Mouse (Mus musculus) bone marrow, adult 2 months (tissue): ENCODE measurements around the gene Pxdc1. TPM values are rescaled to one million over a fixed set of nuclear protein-coding genes. Genes with fewer than 3 reads are reported as not detected.

Experiments
- H3K27ac ChIP-seq: fragments of 200-500 bp; 2 replicates; pipeline ENCODE4 v1.5.1; 2012; ENCODE audit warnings: low read depth, mild to moderate bottlenecking, control low read depth, inconsistent platforms, low read length; ENCODE audit not compliant: control insufficient read depth, poor library complexity, insufficient read depth
- H3K4me1 ChIP-seq: fragments of 200-500 bp; 2 replicates; pipeline ENCODE4 v1.6.1; 2011; ENCODE audit warnings: low read length; ENCODE audit not compliant: control insufficient read depth, insufficient read depth
- H3K4me3 ChIP-seq: fragments of 200-500 bp; replicated peaks from 2 replicates; pipeline ENCODE3; 2011; ENCODE audit warnings: mild to moderate bottlenecking, low read depth, low read length, control low read depth; ENCODE audit not compliant: control insufficient read depth
- CTCF ChIP-seq: fragments of 200-500 bp; IDR thresholded peaks from 2 replicates; pipeline ENCODE4 v1.5.1; 2011; ENCODE audit warnings: low read length, control low read depth; ENCODE audit not compliant: control insufficient read depth, insufficient read depth
- POLR2A ChIP-seq: fragments of 200-500 bp; IDR thresholded peaks from 2 replicates; pipeline ENCODE4 v1.6.1; 2011; ENCODE audit warnings: low read depth, mild to moderate bottlenecking, control low read depth, low read length, borderline replicate concordance; ENCODE audit not compliant: control insufficient read depth
- WGBS: fragments of 180-500 bp; shearing (Covaris S2); methylation state at CpG from one replicate; pipeline ENCODE4 v1.1.7; 2018; 5-methylcytosine and 5-hydroxymethylcytosine counted together
- polyA plus RNA-seq: library from polyadenylated mRNA; stranded (reverse); fragments of >200 nt; gene quantifications from 2 replicates; pipeline ENCODE4 v1.2.4, GENCODE M21; 2011; ENCODE audit warnings: low replicate concordance; ENCODE audit not compliant: missing spikeins, insufficient read depth, insufficient read length

Gene Pxdc1
- polyA plus RNA-seq, 1 experiment = 5.0 TPM

DNA sequence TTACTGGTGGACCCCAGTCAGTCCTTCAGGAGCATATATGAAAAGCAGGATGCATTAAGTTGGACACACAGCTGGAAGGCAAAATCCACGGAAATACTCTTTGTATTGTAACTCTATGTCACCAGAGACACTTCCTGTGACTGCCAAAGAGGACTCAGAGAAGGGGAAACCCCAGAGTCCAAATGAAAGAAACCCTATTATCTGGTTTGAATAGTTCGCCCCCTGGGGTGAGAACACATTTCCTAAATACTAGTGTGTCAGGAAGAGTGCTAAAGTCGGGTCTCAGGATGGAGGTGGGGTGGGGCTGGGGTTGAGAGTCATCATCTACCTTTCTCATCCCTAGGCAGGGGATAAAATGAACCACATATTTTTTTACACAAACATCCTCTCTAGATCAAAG, 25.8 kb downstream of the Pxdc1 start:
- TF ChIP-seq POLR2A = no peak
- TF ChIP-seq CTCF = no peak
- H3K4me1 ChIP-seq = no peaks in the 10 kb centered on the region
- no peak overlapping the region for H3K27ac ChIP-seq
- 7% methylated on average over 3 of the region's 3 CpGs for WGBS
- H3K4me3 ChIP-seq = no peak overlapping the region

DNA sequence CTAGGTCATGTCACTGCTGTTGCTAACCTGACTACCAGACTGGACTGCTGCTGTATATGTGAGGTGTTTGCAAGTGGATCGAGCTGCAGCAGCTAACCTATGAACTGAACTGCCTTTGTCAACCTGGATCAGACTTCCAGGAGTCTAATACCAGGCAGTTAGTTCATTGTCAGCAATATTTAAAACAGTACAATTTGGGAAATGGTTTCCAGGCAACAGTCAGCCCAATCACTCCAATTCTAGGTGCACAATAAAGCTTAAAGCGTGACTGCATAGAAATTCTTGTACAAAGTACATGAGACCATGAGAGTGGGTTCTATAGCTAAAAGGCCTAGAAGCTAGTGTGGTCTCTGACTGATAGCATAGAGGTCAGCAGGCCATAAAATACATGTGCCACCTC, 28.9 kb downstream of the Pxdc1 start:
- no peak for TF ChIP-seq CTCF
- TF ChIP-seq POLR2A = no peak
- no peak overlapping the region for H3K27ac ChIP-seq
- H3K4me3 ChIP-seq = no peak overlapping the region
- WGBS = 82% methylated on average over 2 of the region's 2 CpGs
- H3K4me1 ChIP-seq = no peaks in the 10 kb centered on the region

DNA sequence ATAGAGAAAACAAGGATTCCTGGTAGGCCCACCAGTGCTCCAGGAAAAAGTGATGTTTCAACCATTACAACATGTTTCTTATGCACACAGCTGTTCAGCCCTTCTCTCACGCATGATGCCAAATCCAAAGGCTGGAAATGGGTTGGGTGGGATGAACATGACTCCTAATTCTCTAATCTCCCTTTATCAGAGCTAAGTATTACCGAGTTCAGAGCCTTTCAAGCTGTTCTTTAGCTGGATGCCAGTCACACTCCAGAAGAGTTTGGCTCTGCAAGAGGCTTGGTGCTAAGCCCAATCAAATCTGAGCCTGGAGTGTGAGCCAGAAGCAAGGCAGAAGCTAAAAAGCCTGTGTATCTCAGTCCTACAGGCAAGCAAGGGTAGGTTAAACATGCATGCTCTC, 40.9 kb downstream of the Pxdc1 start:
- TF ChIP-seq CTCF = no peak
- TF ChIP-seq POLR2A = no peak
- WGBS = 74% methylated on average over 2 of the region's 2 CpGs
- H3K4me3 ChIP-seq = no peak overlapping the region
- H3K4me1 ChIP-seq = no peaks in the 10 kb centered on the region
- no peak overlapping the region for H3K27ac ChIP-seq

DNA sequence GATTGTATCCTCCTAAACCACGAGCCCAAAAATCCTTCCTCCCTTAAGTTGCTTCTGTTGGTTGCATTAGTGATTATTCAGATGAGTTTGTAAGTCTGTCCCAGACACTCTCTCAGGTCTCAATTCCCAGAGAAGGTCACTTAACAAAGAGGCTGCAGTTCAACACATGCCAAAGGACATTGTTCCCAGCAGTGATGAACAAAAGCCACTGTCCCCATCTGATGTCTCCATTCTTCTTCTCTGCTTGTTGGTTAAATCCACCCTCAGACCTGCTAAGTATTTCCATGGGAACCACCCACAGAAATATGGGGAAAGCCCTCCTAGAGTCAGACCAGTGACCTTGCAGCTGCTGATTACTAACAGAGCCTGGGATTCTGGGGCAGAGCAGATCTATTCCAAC, 43.6 kb downstream of the Pxdc1 start:
- H3K4me1 ChIP-seq = no peaks in the 10 kb centered on the region
- TF ChIP-seq POLR2A = no peak
- no peak for TF ChIP-seq CTCF
- no peak overlapping the region for H3K4me3 ChIP-seq
- WGBS = 61% methylated on average over 1 of the region's 1 CpGs
- H3K27ac ChIP-seq = no peak overlapping the region

DNA sequence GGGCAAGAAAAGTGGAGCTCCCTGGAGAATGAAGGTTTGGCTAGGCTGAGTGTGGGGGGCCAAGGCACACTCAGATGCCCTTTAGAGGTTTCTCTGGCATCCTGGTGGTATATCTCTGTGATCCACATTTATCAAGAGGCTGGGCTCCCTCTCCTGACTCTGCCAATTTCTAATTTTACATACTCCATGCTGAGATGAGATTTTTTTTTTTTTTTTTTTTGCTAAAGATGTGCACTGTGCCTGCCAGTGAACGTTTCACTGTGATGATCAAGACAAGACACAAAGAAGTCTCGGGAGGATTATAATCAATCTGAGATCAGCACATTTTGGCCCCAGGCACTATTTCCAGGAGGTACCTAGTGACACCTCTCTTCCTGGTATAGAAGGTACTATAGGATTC, 46.2 kb downstream of the Pxdc1 start:
- Histone ChIP-seq H3K4me3 (no peak overlapping the region), H3K27ac (no peak overlapping the region), H3K4me1 (no peaks in the 10 kb centered on the region)
- 64% methylated on average over 2 of the region's 2 CpGs for WGBS
- no peak for TF ChIP-seq CTCF
- TF ChIP-seq POLR2A = no peak

DNA sequence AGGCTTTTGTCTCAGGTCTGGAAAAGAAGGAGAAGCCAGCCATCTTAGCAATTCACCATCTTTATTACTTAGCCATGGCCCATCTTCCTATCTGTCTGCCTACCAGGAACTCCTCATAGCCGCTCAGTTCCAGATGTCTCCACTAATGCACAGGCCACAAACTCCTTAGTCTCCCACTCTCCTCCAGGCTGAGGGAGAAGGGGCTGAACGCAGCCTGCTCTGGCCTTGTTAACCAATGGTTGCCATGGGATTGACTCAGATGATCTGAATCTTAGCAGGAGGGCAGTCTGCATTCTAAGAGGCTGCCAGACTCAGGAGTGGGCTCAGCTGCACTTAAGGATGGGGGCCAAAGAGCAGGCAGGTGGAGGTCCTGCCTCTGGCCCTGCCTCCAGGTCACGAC, 47.4 kb downstream of the Pxdc1 start:
- WGBS = 69% methylated on average over 3 of the region's 3 CpGs
- TF ChIP-seq CTCF (no peak), POLR2A (no peak)
- no peak overlapping the region for H3K4me3 ChIP-seq
- no peaks in the 10 kb centered on the region for H3K4me1 ChIP-seq
- H3K27ac ChIP-seq = no peak overlapping the region

DNA sequence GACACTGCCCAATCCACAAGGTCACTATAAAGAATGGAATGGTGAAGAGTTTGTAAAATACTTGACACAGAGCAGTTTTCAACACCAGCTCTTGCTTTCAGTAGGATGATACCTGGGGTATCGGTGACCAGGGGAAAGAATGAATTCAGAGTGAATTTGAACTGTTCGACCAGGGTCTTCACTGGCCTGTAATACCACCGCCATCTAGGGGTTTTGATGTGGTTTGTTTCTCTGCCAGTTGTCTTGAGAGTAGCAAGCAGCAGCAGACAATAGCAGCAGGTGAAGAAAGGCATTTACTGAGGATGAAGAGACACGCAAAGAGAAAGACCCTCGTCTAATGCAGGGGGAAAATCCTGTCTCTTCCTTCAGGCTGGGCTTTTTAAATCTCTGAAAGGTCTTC, 48.1 kb downstream of the Pxdc1 start:
- H3K4me3 ChIP-seq = no peak overlapping the region
- H3K27ac ChIP-seq = no peak overlapping the region
- no peaks in the 10 kb centered on the region for H3K4me1 ChIP-seq
- 71% methylated on average over 5 of the region's 5 CpGs for WGBS
- TF ChIP-seq POLR2A (no peak), CTCF (no peak)

DNA sequence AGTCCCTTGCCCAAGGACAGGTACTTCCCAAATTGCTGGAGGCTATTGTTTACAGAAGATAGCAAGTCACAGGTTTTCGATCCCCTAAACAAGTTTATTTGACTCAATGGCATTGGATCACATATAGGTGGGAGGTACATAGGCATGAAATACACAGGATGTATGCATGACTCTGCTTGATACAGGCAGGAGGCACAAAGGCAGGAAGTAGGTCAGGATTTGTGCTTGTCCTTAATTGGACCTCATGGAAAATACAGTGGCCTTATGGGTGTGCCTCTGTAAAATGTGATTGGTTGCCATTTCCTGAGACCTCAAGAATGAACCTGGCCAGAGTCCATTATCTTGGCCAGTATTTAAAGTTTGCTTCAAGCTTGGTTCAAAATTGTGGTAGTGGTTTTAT, 48.9 kb downstream of the Pxdc1 start:
- no peak for TF ChIP-seq CTCF
- TF ChIP-seq POLR2A = no peak
- Histone ChIP-seq H3K4me1 (no peaks in the 10 kb centered on the region), H3K27ac (no peak overlapping the region), H3K4me3 (no peak overlapping the region)
- 83% methylated on average over 1 of the region's 1 CpGs for WGBS

DNA sequence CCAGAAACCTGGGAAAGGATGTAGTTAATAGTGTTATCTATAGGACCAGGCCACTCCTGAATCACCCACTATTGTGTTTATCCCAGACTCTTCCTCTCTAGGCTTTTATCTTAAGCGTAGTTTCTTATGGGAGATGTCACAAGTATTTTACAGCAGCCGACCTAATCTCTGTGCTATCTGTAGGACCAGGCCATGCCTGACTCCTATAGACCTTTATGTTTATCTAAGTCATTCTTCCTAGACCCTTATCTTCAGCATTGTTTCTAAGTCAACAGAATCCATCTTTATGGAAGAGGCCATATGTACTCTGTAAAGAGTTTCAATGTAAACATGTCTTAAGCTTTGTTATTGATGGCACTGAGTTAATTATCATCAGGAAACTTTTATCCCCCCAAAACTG, 50.5 kb downstream of the Pxdc1 start:
- Histone ChIP-seq H3K27ac (no peak overlapping the region), H3K4me3 (no peak overlapping the region), H3K4me1 (no peaks in the 10 kb centered on the region)
- 49% methylated on average over 2 of the region's 2 CpGs for WGBS
- TF ChIP-seq POLR2A = no peak
- no peak for TF ChIP-seq CTCF
